Mouse (Mus musculus) lung, adult 18-20 months (tissue): Measurements from ENCODE around the gene Clk3.
"Not testable (repeated sequence)": the region's sequence is repeated elsewhere in the genome, so short reads cannot be mapped to it uniquely, and the experiment has no call there.

Experiments
- DNase-seq, 2 experiments: peaks; one replicate each; pipeline ENCODE4 v3.0.0; 2022; ENCODE audit warnings: mixed read lengths in 2 of 2

Gene Clk3

GRCm38 (mm10) chr9:57723315-57723715, 42.3 kb downstream of the Clk3 start:
- DNase-seq = peak; percentile 84 to 90

GRCm38 (mm10) chr9:57722371-57722770, 43.3 kb downstream of the Clk3 start:
- no peak for DNase-seq

DNA sequence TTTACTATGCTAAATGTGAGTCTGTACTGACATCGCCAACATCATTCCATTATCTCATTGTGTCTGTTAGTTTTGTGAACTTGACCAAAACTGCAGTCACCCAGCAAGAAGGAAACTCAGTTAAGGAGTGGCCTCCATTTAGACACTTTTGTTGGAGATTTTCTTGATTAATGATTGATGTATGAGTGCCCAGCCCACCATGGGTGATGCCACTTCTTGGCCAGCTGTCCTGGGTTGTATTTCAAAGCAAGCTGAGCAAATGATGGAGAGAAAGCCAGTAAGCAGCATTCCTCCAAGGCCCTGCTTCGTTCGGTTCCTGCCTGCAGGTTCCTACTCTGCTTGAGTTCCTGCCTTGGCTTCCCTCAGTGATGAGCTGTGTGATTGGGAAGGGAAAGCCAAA, 44.9 kb downstream of the Clk3 start:
- DNase-seq = no peak

DNA sequence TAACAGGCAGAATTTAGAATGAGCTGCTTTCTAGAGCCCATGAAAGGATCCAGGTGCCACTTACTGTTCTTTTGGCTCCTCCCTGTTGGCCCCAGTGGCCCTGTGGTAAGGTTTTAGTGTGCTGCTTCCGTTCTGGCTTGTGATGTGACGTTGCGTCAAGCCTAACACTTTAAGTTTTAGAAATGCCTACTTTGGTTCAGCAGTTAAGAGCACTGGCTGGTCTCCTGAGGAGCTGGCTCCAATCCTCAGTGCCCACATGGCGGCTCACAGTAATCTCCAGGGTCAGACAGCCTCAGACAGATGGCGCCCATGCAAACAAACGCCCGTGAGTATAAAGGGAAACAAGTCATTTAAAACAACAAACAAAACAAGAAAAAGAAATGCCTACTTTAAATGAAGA, 47.3 kb downstream of the Clk3 start:
- DNase-seq = peak in 1 of 2 experiments; percentile 24

DNA sequence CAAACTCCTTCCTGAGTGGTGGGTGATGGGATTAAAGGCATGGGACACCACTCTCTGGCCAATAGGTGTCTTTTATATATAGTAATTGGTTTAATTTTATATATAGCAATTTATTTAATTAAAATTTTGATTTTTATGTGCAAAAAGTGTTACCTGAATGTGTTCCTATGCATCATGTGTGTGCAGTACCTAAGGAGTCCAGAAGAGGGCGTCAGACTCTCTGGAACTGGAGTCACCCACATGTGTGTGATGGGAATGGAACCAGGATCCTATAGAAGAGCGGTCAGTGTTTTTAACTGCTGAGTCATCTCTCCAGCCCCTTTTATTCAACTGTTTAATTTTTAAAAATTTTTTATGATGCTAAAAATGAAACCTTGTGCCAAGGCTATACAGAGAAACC, 53.5 kb downstream of the Clk3 start:
- DNase-seq = no peak

DNA sequence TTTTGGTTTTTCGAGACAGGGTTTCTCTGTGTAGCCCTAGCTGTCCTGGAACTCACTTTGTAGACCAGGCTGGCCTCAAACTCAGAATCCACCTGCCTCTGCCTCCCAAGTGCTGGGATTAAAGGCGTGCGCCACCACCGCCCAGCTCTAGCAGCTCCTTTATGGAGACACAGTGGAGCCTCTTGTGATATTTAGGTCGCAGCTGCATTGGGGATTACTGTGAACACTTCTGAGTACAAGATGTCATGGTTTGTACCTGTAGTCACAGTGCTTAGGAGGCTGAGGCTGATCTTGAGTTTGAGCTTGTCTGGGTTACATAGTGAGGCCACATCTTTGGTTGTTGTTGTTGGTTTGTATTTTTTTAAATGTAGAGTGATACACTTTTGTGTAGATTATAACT, 55.4 kb downstream of the Clk3 start:
- DNase-seq = not testable (repeated sequence)

DNA sequence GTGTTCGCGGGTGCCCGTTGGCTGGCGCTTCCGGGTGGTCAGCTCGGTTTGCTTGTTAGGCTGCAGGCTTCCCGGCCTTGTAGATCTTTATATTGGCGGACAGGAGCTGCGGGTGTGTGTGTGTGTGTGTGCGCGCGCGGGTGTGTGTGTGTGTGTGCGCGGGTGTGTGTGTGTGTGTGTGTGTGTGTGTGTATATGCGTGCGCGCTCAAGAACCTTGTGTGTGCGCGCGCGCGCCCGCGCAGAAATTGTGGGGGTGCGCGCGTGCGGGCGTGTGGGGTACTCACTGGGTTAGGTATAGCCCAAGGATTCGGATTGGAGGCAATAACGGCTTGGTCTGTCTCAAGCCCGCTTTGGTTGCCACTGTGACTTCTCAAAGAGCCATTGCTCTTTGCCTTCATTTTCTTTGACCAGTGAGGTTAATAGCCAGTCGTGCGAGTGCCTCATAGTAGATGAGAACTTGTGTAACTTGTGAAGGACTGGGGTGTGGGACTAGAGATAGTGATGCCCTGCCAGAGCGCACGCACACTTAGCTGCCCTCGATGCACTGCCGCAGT, 56.9 kb downstream of the Clk3 start:
- DNase-seq = peak in 1 of 2 experiments; percentile 44

GRCm38 (mm10) chr9:57708068-57708719, 57.5 kb downstream of the Clk3 start, which contains the start of gene Edc3:
TSS of gene Edc3 (plus strand) at chr9:57708540.
- peak; percentile 91 to 94 for DNase-seq

GRCm38 (mm10) chr9:57706496-57706895, 59.2 kb downstream of the Clk3 start:
- DNase-seq = no peak
